Mouse (Mus musculus) embryo, embryonic 11.5 days (tissue): ENCODE measurements around the gene Gpr153.
"Not testable (repeated sequence)": the region's sequence is repeated elsewhere in the genome, so short reads cannot be mapped to it uniquely, and the experiment has no call there.

Experiments used
- DNase-seq: peaks from one replicate; pipeline ENCODE4 v3.0.0-alpha.2; 2012; ENCODE audit warnings: low read depth, low spot score

The Gpr153 gene

GRCm38 (mm10) chr4:152273621-152274236 lies at the start of gene Gpr153:
Gene Gpr153, plus strand, starts transcription at chr4:152274232.
- DNase-seq = no peak

DNA sequence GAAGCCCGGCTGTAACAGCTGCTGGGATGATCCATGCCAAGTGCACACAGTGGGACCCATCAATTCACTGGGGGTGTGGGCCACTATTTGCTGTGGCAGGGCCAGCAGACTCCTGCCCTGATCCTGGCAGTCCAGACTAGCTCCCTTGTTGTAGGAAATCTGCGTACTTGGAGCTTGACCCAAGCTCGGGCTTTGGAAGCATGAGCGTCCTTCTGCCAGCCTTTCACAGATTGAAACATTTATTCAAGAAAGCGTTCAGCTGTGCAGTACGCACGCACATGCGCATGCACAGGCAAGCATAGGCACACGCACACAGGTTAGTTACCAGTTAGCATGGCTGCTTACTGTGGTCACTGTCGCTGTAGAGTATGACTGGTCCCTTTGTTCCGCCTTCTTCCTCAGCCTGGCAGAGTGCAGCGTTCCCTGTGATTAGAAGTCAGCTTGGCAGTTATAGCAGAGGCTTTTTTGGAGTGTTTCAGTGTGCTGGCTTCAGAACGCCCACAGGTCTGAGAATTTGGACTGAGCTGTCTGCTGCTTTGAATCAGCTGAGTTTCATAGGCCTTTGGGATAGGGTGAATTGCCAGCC lies 47.0 kb upstream of the Gpr153 start:
- DNase-seq = no peak

DNA sequence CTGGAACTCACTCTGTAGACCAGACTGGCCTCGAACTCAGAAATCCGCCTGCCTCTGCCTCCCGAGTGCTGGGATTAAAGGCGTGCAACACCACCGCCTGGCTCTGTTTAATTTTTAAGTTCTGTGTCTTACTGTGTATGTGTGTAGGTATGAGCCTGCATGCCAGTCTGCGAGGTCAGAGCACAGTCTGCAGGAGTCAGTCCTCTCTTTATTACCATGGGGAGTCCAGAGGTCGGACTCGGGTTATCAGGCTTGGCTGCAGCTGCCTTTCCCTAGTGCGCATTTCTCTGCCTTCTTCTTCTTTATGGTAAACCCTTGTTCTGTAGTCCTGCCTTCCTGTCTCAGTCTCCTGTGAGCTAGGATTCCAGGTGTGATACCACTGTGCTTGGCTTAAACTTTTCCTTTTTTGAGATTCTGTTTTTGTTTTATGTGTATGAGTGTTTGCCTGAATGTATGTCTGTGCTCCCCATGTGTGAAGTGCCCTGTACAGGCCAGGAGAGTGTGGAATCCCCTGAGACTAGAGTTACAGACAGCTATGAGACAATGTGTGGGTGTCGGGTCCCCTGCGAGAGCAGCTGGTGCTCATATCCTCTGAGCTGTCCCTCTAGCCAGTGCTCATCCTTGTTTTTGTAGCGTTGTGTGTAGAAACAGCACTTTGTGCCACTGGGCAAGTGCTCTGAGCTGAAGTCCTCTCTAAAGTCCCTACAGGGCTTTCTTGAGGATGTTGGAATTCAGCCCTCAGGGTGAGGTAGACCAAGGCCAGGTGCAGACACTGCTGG lies 46.1 kb upstream of the Gpr153 start:
- no peak for DNase-seq

- DNase-seq = not testable (repeated sequence)
Observed at GRCm38 (mm10) chr4:152230331-152230730, 43.7 kb upstream of the Gpr153 start.

DNA sequence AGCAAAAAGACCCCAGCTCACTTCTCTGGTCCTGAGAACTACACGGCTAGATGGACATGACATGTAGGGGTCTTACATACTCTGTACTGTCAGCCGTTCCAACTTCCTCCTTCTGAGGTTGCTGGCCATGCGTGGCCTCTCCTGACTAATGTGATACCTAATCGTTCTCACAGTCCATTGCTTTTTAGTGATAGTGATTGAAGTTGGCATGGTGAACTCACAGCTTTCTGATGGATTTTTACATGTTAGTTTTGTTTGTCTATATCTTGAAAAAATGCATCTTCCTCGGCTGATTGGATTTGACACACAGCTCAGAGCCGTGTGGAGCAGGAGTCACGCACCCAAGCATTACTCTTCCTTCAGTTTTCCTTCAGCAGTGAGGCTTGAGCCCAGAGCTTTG lies 42.7 kb upstream of the Gpr153 start:
- DNase-seq = no peak

DNA sequence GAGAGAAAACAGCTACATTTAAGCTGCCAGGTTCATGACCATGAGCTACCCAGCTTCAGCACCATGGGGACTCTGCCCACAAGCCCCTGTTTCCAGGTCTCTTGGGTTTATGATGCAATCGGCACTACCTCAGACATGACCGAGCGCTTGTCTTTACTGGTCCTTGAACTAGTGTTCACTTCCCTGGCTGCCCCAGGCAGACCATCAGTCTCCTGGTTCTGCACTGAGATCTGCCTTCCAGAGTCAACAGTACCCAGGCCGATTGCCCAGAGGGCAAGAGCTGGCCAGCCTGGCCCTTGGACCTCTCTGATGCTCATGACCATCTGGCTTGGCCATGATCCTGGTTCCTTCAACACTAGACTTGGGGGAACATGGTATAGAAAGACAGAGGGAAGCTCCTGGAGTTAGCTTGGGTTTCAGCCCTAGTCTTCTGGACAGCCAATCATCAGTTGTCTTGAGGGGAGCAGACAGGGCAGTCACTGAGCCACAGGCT lies 41.6 kb upstream of the Gpr153 start:
- no peak for DNase-seq

- DNase-seq = no peak
Observed at GRCm38 (mm10) chr4:152239974-152240373, 34.1 kb upstream of the Gpr153 start.

- no peak for DNase-seq
Observed at GRCm38 (mm10) chr4:152243241-152243891, 30.7 kb upstream of the Gpr153 start.

- DNase-seq = no peak
Observed at GRCm38 (mm10) chr4:152243969-152244368, 30.1 kb upstream of the Gpr153 start.

GRCm38 (mm10) chr4:152244545-152245522 lies 29.2 kb upstream of the Gpr153 start:
- DNase-seq = no peak

DNA sequence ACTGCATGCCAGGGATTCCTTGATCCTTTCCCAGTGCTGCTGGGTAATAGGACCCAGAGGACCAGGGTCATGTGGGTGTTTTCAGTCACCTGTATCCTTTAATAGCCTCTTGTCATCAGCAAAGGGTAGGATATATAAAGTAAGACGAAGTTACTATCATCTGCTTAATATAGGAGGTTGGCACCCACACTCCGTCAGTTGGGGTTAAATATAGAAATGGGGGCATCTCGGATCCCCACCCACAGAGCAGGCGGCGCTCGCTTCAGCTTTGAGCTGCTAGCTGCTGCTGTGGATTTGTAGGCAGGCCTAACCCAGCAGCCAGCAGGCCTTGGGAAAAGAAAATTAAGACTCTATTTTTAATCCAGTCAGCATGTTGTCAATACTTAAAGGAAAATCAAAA lies 28.0 kb upstream of the Gpr153 start:
- DNase-seq = no peak

DNA sequence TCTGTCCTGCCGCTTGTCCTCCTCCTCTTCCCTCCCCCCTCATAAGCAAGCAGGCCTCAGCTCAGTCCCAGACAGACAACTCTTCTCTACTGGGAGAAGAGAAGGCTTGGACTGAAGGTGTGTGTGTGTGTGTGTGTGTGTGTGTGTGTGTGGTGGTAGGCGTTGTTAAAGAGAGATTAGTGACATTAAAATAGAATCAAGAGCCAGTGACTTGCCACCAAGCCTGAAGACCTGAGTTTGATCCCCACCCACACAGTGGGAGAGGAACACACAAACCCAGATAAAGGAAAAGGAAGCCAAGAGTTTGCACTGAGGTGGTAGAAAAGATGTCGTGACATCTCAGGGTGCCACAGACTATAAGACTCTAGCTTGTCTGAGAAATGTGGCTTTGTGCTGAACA lies 26.8 kb upstream of the Gpr153 start:
- no peak for DNase-seq

- no peak for DNase-seq
Observed at GRCm38 (mm10) chr4:152250615-152251014, 23.4 kb upstream of the Gpr153 start.

DNA sequence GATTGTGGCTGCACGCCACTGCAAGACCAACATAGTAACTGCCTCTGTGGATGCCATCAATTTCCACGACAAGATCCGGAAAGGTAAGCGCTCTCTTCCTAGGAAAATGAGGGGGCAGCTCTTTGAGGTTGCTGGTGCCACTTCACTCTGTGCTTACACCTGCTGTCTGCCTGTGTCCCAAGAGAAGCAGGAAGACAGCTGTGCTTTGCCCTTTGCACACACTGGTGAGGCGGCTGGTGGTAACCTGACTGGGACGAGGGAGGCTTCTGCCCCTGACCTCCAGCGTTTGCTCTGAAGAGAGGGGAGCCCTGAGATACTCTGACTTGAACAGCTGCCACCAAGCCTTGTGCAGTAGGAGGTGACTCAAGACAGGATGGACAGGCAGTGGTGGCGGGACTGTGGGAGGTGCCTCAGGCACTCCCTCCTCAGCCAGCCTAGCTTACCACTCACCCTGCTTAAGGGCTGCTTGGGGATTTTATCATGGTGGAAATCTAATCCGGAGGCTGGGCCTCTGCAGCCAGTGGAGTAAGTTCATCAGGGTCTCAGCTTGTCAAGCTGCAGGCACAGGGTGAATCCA lies 20.8 kb upstream of the Gpr153 start:
- DNase-seq = no peak

DNA sequence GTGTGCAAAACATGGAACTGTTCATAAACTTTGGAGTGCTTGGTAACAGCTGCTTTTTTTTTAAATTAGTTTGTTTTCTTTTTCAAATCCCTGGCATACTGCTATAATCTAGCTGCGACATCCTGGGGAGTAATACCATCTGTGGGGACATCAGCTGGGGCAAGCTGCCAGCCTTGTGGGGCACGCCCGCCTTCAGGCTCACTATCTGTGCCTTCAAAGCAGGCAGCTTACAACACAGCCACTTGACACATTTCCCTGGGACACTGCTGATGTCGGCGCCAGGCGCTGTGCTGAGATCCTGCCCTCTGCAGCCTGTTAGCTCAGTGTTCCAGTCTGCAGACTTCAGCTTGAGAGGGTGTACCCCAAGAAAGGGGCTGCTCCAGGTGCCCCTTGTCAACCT lies 17.0 kb upstream of the Gpr153 start:
- DNase-seq = no peak

DNA sequence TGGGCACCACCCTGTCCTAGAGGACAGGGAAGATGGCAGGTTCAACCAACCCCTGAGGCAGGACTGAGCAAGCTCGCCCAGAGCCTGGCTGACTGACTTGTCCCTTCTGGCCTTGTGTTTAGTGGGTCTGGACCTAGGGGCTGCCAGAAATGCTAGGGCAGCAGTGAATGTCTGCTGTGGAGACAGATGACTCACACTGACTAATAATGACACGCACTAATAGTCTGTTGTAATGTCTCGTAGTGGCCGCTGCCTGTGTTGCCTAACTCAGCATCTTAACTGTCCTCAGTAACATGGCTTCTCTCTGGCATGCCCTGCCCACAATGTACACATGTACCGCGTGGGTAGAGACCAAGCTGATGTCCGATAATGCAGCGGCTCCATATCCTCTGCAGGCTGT lies 13.6 kb upstream of the Gpr153 start:
- no peak for DNase-seq

DNA sequence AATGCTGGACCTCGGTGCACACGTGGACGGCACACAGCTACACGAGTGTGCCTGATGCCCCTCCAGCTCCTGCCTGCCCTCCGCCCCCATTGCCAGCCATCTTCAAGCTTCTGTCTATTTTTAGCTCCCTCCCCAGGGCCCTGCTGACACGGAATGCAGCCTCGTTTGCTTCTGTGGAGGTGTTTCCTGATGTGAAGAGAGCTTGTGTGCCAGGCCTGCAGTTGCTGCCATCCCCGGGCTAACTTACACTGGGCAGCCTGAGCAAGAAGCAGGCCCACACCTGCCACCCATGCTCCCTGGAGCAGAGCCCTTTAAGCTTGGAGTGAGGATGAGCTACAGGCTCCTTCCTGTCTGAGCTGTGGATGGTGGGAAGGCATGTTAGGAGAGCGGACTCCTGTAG lies 11.8 kb upstream of the Gpr153 start:
- no peak for DNase-seq

DNA sequence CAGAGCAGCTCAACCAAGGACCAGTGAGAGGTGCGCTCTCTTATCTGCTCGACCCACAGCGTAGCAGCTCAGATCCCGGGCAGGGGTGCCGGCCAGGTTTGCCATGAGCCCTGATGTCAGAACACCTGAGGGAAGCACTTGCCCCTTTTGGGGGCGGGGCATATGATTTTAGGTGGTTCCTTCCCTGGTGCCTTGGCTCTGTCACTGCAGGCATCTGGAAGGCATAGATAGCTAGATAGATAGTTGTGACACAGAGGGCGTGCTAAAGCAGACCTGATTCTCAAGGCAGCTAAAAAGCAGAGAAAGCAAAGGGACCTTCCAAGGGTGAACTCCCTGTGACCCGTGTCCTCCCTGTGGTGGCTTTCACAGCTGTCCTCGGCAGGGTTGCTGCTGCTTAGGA lies 10.9 kb upstream of the Gpr153 start:
- DNase-seq = no peak

- no peak for DNase-seq
Observed at GRCm38 (mm10) chr4:152263512-152264176, 10.4 kb upstream of the Gpr153 start.

- DNase-seq = no peak
Observed at GRCm38 (mm10) chr4:152264177-152264530, 9.9 kb upstream of the Gpr153 start.
